Mouse (Mus musculus) spleen, adult 2 months (tissue): ENCODE results near the gene Tceal1. TPM values are rescaled to one million over a fixed set of nuclear protein-coding genes. Genes with fewer than 3 reads are reported as not detected.

ENCODE experiments used
- DNase-seq, 2 experiments: peaks; one replicate each; pipeline versions ENCODE4 v3.0.0 to v3.0.0-alpha.2; 2012 to 2021; ENCODE audit warnings: low spot score in 2 of 2, low read depth in 1 of 2
- H3K27ac ChIP-seq: fragments of 200-500 bp; 2 replicates; pipeline ENCODE4 v1.5.1; 2012; ENCODE audit warnings: low read length, inconsistent platforms; ENCODE audit not compliant: insufficient read depth
- H3K27me3 ChIP-seq: fragments of 200-500 bp; 2 replicates; pipeline ENCODE4 v1.6.1; 2012; ENCODE audit warnings: mild to moderate bottlenecking, moderate library complexity, low read length, inconsistent platforms; ENCODE audit not compliant: control insufficient read depth, insufficient read depth
- H3K36me3 ChIP-seq: fragments of 200-500 bp; 2 replicates; pipeline ENCODE4 v1.6.1; 2012; ENCODE audit warnings: mild to moderate bottlenecking, low read length, inconsistent platforms; ENCODE audit not compliant: control insufficient read depth, insufficient read depth
- H3K4me1 ChIP-seq: fragments of 200-500 bp; 2 replicates; pipeline ENCODE4 v1.6.1; 2011; ENCODE audit warnings: inconsistent platforms; ENCODE audit not compliant: control insufficient read depth, insufficient read depth, insufficient read length
- H3K4me3 ChIP-seq: fragments of 200-500 bp; 2 replicates; pipeline ENCODE4 v1.5.1; 2011; ENCODE audit warnings: mild to moderate bottlenecking, inconsistent platforms; ENCODE audit not compliant: insufficient read depth, insufficient read length; ENCODE audit errors: extremely low read depth
- CTCF ChIP-seq: fragments of 200-500 bp; IDR thresholded peaks from 2 replicates; pipeline ENCODE4 v1.5.1; 2011; ENCODE audit warnings: mild to moderate bottlenecking, inconsistent platforms; ENCODE audit not compliant: insufficient read depth, insufficient read length, insufficient replicate concordance; ENCODE audit errors: extremely low read depth
- POLR2A ChIP-seq: fragments of 200-500 bp; IDR thresholded peaks from 2 replicates; pipeline ENCODE4 v1.6.1; 2011; ENCODE audit warnings: low read depth, low read length, inconsistent platforms
- WGBS: fragments of 180-500 bp; shearing (Covaris S2); methylation state at CpG from one replicate; pipeline ENCODE4 v1.1.7; 2018; 5-methylcytosine and 5-hydroxymethylcytosine counted together
- polyA plus RNA-seq: library from polyadenylated mRNA; depleted of rRNA; stranded (reverse); fragments of >200 nt; gene quantifications from 2 replicates; pipeline ENCODE4 v1.2.3, GENCODE M21; 2012; rRNA removed

Tceal1 gene
- polyA plus RNA-seq, 1 experiment, result 0.25 TPM

DNA sequence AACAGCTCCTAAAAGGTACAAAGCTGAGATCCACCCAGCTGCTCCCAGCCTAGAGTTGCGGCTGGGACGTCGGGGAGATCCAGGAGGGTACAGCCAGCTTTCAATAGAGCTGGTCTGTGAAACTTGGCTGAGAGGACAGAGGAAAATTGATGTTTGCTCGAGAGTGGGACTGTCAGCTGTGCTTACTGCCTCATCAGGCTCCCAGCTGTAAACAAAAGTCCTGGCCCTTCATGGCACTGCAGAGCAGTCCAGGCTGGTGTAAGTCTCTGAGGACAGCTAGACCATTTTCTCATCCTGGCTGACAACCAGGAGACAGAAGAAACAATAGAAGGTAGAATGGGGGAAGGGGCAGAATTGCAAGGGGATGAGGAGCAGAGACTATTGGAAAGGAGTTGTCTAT lies 41.5 kb downstream of the Tceal1 start:
- 85% methylated on average over 4 of the region's 4 CpGs for WGBS

DNA sequence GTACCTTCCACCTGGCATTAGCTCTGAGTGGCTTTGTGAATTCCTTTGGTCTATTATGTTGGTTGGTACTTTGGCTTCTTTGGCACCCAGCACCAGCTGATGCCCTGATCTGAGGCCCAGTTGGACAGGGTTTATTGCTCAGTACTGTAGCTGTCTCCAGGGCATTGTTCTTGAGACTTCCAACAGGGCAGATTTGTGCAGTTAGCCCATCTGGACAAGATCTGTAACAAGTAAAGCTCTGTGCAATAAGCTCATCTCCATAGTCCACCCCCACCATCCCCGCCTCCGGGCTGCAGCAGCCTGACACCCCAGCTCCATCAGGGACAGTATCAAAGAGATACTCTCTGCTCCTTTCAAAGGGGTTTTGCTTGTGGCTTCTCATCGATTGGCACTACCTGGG lies 47.7 kb downstream of the Tceal1 start:
- no peak overlapping the region for H3K27ac ChIP-seq
- H3K27me3 ChIP-seq, result no peaks in the 10 kb centered on the region
- WGBS, result 84% methylated on average over 3 of the region's 3 CpGs
- no peaks in the 10 kb centered on the region for H3K4me1 ChIP-seq
- no peak overlapping the region for H3K4me3 ChIP-seq
- TF ChIP-seq POLR2A, result no peak
- TF ChIP-seq CTCF, result no peak
- H3K36me3 ChIP-seq, result no peaks in the 10 kb centered on the region
- DNase-seq, result no peak

More for the DNA sequence above, 41.5 kb downstream of the Tceal1 start:
- H3K36me3 ChIP-seq, result no peaks in the 10 kb centered on the region; the same call in 1 of the 2 replicates
- no peak overlapping the region for H3K4me3 ChIP-seq
- H3K27ac ChIP-seq, result no peak overlapping the region
- no peak for DNase-seq
- no peaks in the 10 kb centered on the region for H3K27me3 ChIP-seq
- TF ChIP-seq POLR2A, result no peak
- no peak for TF ChIP-seq CTCF
- H3K4me1 ChIP-seq, result no peaks in the 10 kb centered on the region

Other genes starting within 250 kb of the Tceal1 start
- gene Kir3dl1, start 190.0 kb upstream of the Tceal1 start, polyA plus RNA-seq, result not detected in 2 replicates
- gene Kir3dl2, start 163.9 kb upstream of the Tceal1 start, polyA plus RNA-seq, result not detected in 2 replicates
- gene Tceal3, start 117.1 kb upstream of the Tceal1 start, polyA plus RNA-seq, result 1.1 and 1.3 TPM in 2 replicates
- 10.9 and 13.4 TPM in 2 replicates for gene Morf4l2, start 35.7 kb downstream of the Tceal1 start, polyA plus RNA-seq
- gene Glra4, start 72.2 kb downstream of the Tceal1 start, polyA plus RNA-seq, result not detected in 2 replicates
- gene Plp1, start 114.7 kb downstream of the Tceal1 start, polyA plus RNA-seq, result 2.4 and 2.5 TPM in 2 replicates
- gene Rab9b, start 160.8 kb downstream of the Tceal1 start, polyA plus RNA-seq, result not detected in 2 replicates
- gene H2bfm, start 219.3 kb downstream of the Tceal1 start, polyA plus RNA-seq, result not detected in 2 replicates